Mouse (Mus musculus): Measurements from ENCODE around the gene Cenpa. TPM values are rescaled to one million over a fixed set of nuclear protein-coding genes. Genes with fewer than 3 reads are reported as not detected.
"Not testable (repeated sequence)": the region's sequence is repeated elsewhere in the genome, so short reads cannot be mapped to it uniquely, and the experiment has no call there.

The Cenpa gene
- polyA plus RNA-seq, 1 experiment from 2014 or later, result 41.5 TPM

GRCm38 (mm10) chr5:30655042-30655441 lies 11.5 kb upstream of the Cenpa start:
- Histone ChIP-seq H3K79me2 (ENCODE audit: inconsistent target) (peaks cover 49% of the 10 kb centered on the region), H3K36me3 (ENCODE audit: inconsistent target) (peaks cover 68% of the 10 kb centered on the region), H3K4me3 (ENCODE audit: inconsistent target) (no peak overlapping the region), H3K27ac (peak overlapping the region; percentile 21)
- whole genome bisulfite sequencing (ENCODE audit: missing documents), result 94% methylated on average over 8 of the region's 8 CpGs

- Histone ChIP-seq H3K36me3 (ENCODE audit: inconsistent target) (peaks cover 68% of the 10 kb centered on the region), H3K27ac (peak overlapping the region; percentile 21), H3K4me3 (ENCODE audit: inconsistent target) (no peak overlapping the region), H3K79me2 (ENCODE audit: inconsistent target) (peaks cover 45% of the 10 kb centered on the region)
- 81% methylated on average over 6 of the region's 6 CpGs for WGBS (ENCODE audit: missing documents)
These were observed 10.9 kb upstream of the Cenpa start for GRCm38 (mm10) chr5:30655526-30656195.

- H3K36me3 ChIP-seq (ENCODE audit: inconsistent target), result peaks cover 50% of the 10 kb centered on the region
- peaks cover 21% of the 10 kb centered on the region for H3K79me2 ChIP-seq (ENCODE audit: inconsistent target)
- WGBS (ENCODE audit: missing documents), result 96% methylated on average over 4 of the region's 4 CpGs
- no peak overlapping the region for H3K4me3 ChIP-seq (ENCODE audit: inconsistent target)
- H3K27ac ChIP-seq, result no peak overlapping the region
These were observed 7.5 kb upstream of the Cenpa start for GRCm38 (mm10) chr5:30659042-30659441.

- H3K27ac ChIP-seq, result no peak overlapping the region
- H3K79me2 ChIP-seq (ENCODE audit: inconsistent target), result peaks cover 9% of the 10 kb centered on the region; the same call in 1 of the 2 replicates
- WGBS (ENCODE audit: missing documents), result 100% methylated on average over 1 of the region's 1 CpGs
- no peak overlapping the region for H3K4me3 ChIP-seq (ENCODE audit: inconsistent target)
- H3K36me3 ChIP-seq (ENCODE audit: inconsistent target), result peaks cover 38% of the 10 kb centered on the region
These were observed 6.3 kb upstream of the Cenpa start for GRCm38 (mm10) chr5:30660278-30660677.

GRCm38 (mm10) chr5:30660813-30661212 lies 5.8 kb upstream of the Cenpa start:
- H3K36me3 ChIP-seq (ENCODE audit: inconsistent target), result peaks cover 33% of the 10 kb centered on the region
- no peak overlapping the region for H3K4me3 ChIP-seq (ENCODE audit: inconsistent target)
- no peak overlapping the region for H3K27ac ChIP-seq
- peaks cover 3% of the 10 kb centered on the region; the same call in 1 of the 2 replicates for H3K79me2 ChIP-seq (ENCODE audit: inconsistent target)
- WGBS (ENCODE audit: missing documents), result 98% methylated on average over 5 of the region's 5 CpGs

- Histone ChIP-seq H3K4me3 (ENCODE audit: inconsistent target) (no peak overlapping the region), H3K27ac (peak overlapping the region; percentile 90), H3K79me2 (ENCODE audit: inconsistent target) (peaks cover 35% of the 10 kb centered on the region), H3K36me3 (ENCODE audit: inconsistent target) (no peaks in the 10 kb centered on the region)
- 94% methylated on average over 8 of the region's 9 CpGs for whole genome bisulfite sequencing (ENCODE audit: missing documents)
These were observed 1.2 kb upstream of the Cenpa start for GRCm38 (mm10) chr5:30665360-30665759.

- peak overlapping the region; percentile 94; the same call in 1 of the 2 replicates for H3K4me3 ChIP-seq (ENCODE audit: inconsistent target)
- peak overlapping the region; percentile 90 for H3K27ac ChIP-seq
- 8% methylated on average over 6 of the region's 6 CpGs for WGBS (ENCODE audit: missing documents)
- no peaks in the 10 kb centered on the region for H3K36me3 ChIP-seq (ENCODE audit: inconsistent target)
- H3K79me2 ChIP-seq (ENCODE audit: inconsistent target), result peaks cover 41% of the 10 kb centered on the region
These were observed 609 bp upstream of the Cenpa start for GRCm38 (mm10) chr5:30665968-30666367.

- Histone ChIP-seq H3K36me3 (ENCODE audit: inconsistent target) (no peaks in the 10 kb centered on the region), H3K27ac (peak overlapping the region; percentile 82), H3K79me2 (ENCODE audit: inconsistent target) (peaks cover 54% of the 10 kb centered on the region), H3K4me3 (ENCODE audit: inconsistent target) (peak overlapping the region; percentile 94)
- WGBS (ENCODE audit: missing documents), result 0% methylated on average over 13 of the region's 13 CpGs
These were observed 638 bp downstream of the Cenpa start for GRCm38 (mm10) chr5:30667215-30667614.

- Histone ChIP-seq H3K36me3 (ENCODE audit: inconsistent target) (peaks cover 4% of the 10 kb centered on the region; the same call in 1 of the 2 replicates), H3K79me2 (ENCODE audit: inconsistent target) (peaks cover 58% of the 10 kb centered on the region), H3K27ac (peak overlapping the region; percentile 82), H3K4me3 (ENCODE audit: inconsistent target) (peak overlapping the region; percentile 94)
- 8% methylated on average over 3 of the region's 3 CpGs for WGBS (ENCODE audit: missing documents)
These were observed 1.1 kb downstream of the Cenpa start for GRCm38 (mm10) chr5:30667686-30668085.

- Histone ChIP-seq H3K27ac (no peak overlapping the region), H3K4me3 (ENCODE audit: inconsistent target) (peak overlapping the region; percentile 94; the same call in 1 of the 2 replicates), H3K79me2 (ENCODE audit: inconsistent target) (peaks cover 58% of the 10 kb centered on the region), H3K36me3 (ENCODE audit: inconsistent target) (peaks cover 16% of the 10 kb centered on the region)
- WGBS (ENCODE audit: missing documents), result 98% methylated on average over 9 of the region's 9 CpGs
These were observed 2.3 kb downstream of the Cenpa start for GRCm38 (mm10) chr5:30668637-30669495.

- 96% methylated on average over 3 of the region's 3 CpGs for WGBS (ENCODE audit: missing documents)
- Histone ChIP-seq H3K27ac (no peak overlapping the region), H3K4me3 (ENCODE audit: inconsistent target) (no peak overlapping the region), H3K79me2 (ENCODE audit: inconsistent target) (peaks cover 58% of the 10 kb centered on the region), H3K36me3 (ENCODE audit: inconsistent target) (peaks cover 19% of the 10 kb centered on the region)
These were observed 2.9 kb downstream of the Cenpa start for GRCm38 (mm10) chr5:30669496-30669830.

GRCm38 (mm10) chr5:30670091-30670490 lies 3.5 kb downstream of the Cenpa start:
- H3K27ac ChIP-seq, result no peak overlapping the region
- no peak overlapping the region for H3K4me3 ChIP-seq (ENCODE audit: inconsistent target)
- 87% methylated on average over 7 of the region's 7 CpGs for WGBS (ENCODE audit: missing documents)
- H3K79me2 ChIP-seq (ENCODE audit: inconsistent target), result peaks cover 58% of the 10 kb centered on the region
- H3K36me3 ChIP-seq (ENCODE audit: inconsistent target), result peaks cover 24% of the 10 kb centered on the region

- no peak overlapping the region for H3K4me3 ChIP-seq (ENCODE audit: inconsistent target)
- H3K79me2 ChIP-seq (ENCODE audit: inconsistent target), result peaks cover 37% of the 10 kb centered on the region
- H3K27ac ChIP-seq, result no peak overlapping the region
- WGBS (ENCODE audit: missing documents), result 97% methylated on average over 7 of the region's 7 CpGs
- H3K36me3 ChIP-seq (ENCODE audit: inconsistent target), result peaks cover 30% of the 10 kb centered on the region
These were observed 7.4 kb downstream of the Cenpa start for GRCm38 (mm10) chr5:30674001-30674400.

GRCm38 (mm10) chr5:30676800-30677199 lies 10.2 kb downstream of the Cenpa start:
- no peak overlapping the region for H3K27ac ChIP-seq
- H3K4me3 ChIP-seq (ENCODE audit: inconsistent target), result no peak overlapping the region
- peaks cover 9% of the 10 kb centered on the region; the same call in 1 of the 2 replicates for H3K79me2 ChIP-seq (ENCODE audit: inconsistent target)
- WGBS (ENCODE audit: missing documents), result 95% methylated on average over 7 of the region's 7 CpGs
- peaks cover 30% of the 10 kb centered on the region for H3K36me3 ChIP-seq (ENCODE audit: inconsistent target)

GRCm38 (mm10) chr5:30678069-30678468 lies 11.5 kb downstream of the Cenpa start:
- H3K27ac ChIP-seq; H3K4me3 ChIP-seq (ENCODE audit: inconsistent target); H3K79me2 ChIP-seq (ENCODE audit: inconsistent target): not testable (repeated sequence)
- H3K36me3 ChIP-seq (ENCODE audit: inconsistent target), result peaks cover 23% of the 10 kb centered on the region
- 90% methylated on average over 3 of the region's 3 CpGs for WGBS (ENCODE audit: missing documents)
